Mouse (Mus musculus): Measurements from ENCODE around the gene Mylpf.
"Not testable (repeated sequence)": the region's sequence is repeated elsewhere in the genome, so short reads cannot be mapped to it uniquely, and the experiment has no call there.

The Mylpf gene

GRCm38 (mm10) chr7:127208553-127209438 lies at the start of gene Mylpf:
Gene Mylpf, plus strand, starts transcription at chr7:127208890.
- peak; percentile 99 for DNase-seq (ENCODE audit: low read depth, low spot score)

DNA sequence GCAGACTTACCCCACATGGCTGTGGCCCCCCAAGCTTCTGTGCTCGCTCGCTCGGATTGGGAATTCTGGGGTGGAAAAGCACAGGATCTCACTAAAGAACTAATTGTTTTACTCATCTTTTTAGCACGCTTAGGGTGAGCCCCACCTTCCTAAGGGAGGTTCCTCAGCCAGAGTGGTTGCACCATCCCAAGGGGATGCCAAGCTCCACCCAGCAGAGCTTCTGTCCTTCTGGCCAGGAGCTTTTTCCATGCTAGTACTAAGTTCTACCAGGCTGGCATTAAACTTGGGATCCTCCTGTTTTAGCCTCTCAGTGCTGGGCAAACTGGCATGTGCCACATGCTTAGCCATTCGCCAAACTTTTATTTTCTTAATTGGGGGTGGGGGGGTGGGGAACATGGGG lies 46.1 kb upstream of the Mylpf start:
- DNase-seq (ENCODE audit: low read depth, low spot score) = no peak

GRCm38 (mm10) chr7:127164002-127164401 lies 44.7 kb upstream of the Mylpf start:
- no peak for DNase-seq (ENCODE audit: low read depth, low spot score)

DNA sequence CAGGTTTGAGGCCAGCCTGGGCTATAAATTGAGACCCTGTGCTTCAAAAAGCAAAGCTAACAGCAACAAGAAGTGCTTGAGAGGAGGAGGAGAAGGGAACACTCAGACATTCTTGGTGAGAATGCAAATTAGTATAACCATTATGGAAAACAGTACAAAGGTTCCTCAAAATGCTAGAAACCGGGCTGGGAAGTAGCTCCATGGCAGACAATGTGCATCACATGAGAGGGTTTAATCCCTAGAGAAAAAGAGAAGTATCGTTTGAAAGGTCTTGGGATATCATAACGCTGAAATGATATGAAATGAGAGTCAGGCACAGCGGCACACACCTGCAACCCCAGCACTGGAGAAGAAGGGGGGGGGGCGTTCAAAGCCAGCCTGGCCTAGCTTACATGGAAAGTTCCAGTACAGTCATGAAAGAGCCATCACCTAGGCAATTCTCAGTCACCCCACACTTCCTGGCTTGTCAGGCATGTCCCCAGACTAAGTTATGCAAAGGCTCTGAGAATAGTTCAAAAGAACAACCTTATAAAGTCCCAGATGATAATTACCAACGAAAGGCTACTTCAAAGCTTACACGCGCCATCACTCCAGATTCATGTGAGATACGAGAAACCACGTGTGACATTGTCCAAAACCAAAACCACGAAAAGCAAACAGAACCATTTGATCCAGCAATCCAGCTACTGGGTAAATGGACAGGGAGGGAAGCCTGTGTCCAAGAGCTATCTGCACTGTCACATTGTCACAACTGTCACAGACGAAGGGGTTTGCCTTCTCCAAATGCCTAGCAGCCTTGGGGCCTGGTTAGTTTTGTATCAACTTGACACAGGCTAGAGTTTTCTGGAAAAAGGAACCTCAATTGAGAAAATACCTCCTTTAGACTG lies 42.8 kb upstream of the Mylpf start:
- DNase-seq (ENCODE audit: low read depth, low spot score) = no peak

DNA sequence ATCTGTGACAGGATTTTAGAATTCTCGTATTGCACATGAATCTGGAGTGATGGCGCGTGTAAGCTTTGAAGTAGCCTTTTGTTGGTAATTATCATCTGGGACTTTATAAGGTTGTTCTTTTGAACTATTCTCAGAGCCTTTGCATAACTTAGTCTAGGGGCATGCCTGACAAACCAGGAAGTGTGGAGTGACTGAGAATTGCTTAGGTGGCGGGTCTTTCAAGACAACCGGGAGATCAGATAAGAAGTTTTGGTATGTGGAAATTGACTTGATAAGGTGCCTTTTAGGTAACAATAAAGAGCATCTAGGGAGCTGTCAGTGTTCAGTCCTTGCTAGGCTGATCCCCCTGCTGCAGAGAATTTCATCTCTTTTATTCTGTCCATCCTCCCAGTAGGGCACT lies 42.2 kb upstream of the Mylpf start:
- DNase-seq (ENCODE audit: low read depth, low spot score) = no peak

GRCm38 (mm10) chr7:127176937-127177336 lies 31.8 kb upstream of the Mylpf start:
- no peak for DNase-seq (ENCODE audit: low read depth, low spot score)

DNA sequence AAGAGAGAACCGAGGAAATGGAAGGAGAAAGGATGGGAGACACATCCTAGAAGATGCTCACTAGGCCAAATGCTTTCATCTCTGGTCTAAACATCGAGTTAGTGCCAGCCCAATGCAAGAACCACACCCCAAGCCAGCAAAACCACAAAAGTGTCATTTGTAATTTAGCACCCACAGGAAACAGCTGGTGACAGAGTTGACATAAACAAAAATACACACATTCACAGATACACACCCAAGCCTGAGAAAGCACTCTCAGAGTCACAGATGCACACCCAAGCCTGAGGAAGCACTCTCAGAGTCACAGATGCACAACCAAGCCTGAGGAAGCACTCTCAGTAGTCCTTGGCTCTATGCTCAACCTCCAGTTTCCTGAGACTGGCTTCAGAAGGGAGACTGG lies 27.9 kb upstream of the Mylpf start:
- no peak for DNase-seq (ENCODE audit: low read depth, low spot score)

DNA sequence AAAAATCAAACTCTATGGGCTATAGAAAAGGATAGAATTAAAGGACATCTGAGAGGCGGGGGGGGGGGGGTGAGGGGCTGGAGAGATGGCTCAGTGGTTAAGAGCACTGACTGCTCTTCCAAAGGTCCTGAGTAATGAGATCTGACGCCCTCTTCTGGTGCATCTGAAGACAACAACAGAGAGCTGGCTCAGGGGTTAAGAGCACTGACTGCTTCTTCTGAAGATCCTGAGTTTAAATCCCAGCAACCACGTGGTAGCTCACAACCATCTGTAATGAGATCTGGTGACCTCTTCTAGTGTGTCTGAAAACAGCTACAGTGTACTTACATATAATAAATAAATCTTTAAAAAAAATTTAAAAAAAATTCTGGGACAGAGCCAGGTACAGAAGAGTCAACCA lies 27.0 kb upstream of the Mylpf start:
- not testable (repeated sequence) for DNase-seq (ENCODE audit: low read depth, low spot score)

- DNase-seq (ENCODE audit: low read depth, low spot score) = no peak
Observed at GRCm38 (mm10) chr7:127183345-127183744, 25.3 kb upstream of the Mylpf start.

- no peak for DNase-seq (ENCODE audit: low read depth, low spot score)
Observed at GRCm38 (mm10) chr7:127183828-127184227, 24.9 kb upstream of the Mylpf start.

DNA sequence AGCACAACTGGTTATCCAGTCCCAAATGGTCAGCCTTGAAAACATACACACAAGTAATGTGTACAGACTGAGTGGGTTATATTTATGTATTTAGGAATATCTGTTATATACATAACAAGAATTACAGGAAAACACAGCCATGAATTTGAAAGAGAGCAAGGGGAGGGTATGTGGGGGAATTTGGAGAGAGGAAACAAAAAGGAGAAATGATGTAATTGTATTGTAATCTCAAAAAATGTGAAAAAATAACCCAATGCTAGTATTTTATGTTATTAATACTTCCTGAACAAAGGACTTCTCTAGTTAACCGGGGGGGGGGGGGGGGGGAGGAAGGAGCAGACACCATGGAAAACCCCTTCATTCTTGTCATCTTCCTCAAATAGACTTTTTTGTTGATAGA lies 24.0 kb upstream of the Mylpf start:
- DNase-seq (ENCODE audit: low read depth, low spot score) = no peak

DNA sequence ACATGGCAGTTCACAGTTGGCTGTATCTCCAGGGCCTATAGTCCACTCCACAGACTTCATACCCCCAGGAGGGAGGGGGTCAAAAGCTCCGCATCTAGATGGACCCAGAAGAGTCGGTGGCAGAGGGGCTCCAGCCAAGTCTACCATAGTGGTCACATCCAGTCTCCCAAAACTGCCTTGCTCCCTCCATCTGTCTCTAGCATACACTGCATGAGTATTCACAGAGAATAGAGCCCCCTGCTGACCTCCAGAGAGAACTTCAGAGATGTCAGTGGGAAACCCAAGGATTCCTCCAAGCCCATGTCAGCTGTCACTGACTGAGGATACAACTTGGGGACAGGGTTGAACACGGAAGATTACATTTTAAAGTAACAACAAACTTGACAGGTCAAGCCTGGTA lies 23.1 kb upstream of the Mylpf start:
- DNase-seq (ENCODE audit: low read depth, low spot score) = no peak

GRCm38 (mm10) chr7:127187351-127187750 lies 21.3 kb upstream of the Mylpf start:
- DNase-seq (ENCODE audit: low read depth, low spot score) = no peak

GRCm38 (mm10) chr7:127188305-127189276 lies 20.1 kb upstream of the Mylpf start:
- no peak for DNase-seq (ENCODE audit: low read depth, low spot score)

GRCm38 (mm10) chr7:127190672-127191071 lies 18.0 kb upstream of the Mylpf start:
- DNase-seq (ENCODE audit: low read depth, low spot score) = no peak

- no peak for DNase-seq (ENCODE audit: low read depth, low spot score)
Observed at GRCm38 (mm10) chr7:127192989-127193388, 15.7 kb upstream of the Mylpf start.

DNA sequence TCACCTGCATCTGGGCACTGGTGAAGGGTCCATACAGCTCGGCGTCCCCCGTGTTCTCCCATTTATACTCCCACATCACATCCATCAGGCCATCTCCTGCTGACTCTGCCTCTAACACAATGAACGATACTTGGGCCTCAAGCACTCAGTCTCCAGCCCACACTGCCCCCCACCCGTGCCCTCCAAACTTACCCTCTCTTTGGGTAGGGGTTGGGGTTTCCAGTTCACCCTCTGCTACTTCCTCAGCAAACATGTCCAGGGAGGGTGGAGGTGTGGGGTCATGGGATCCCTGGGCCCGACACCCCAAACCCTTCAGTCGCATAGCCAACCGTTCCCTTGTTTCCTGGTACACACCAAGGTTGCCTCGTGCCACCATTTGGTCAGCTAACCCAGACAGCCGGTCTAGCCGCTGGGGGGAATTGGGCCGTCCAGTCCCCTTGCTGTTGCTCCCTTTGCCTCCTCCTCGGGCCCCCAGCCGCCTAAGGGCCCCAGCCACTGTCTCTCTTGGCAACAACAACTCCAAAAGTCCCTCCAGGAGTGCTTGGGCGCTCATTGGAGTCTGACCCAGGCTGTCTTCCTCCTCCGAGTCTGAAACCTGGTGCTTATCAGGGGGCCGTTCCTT lies 14.6 kb upstream of the Mylpf start:
- DNase-seq (ENCODE audit: low read depth, low spot score) = no peak

DNA sequence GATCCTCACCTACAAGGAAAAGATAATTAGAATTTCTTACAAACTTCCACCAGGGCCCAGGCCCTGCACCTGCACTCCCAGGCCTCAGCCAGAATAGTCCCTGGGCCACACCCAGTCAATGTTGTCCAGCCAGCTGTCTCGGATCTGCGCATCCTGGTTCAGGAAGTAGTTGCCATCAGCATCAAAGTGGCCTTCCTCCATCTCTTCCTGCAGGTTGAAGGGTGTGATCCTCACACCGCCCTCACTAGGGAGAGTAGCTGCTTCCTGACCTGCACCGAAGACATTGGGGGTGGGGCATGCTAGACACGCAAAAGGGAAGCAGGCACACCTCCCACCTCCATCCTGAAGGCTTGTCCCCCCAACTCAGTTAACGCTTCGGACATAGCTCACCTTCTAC lies 14.1 kb upstream of the Mylpf start:
- DNase-seq (ENCODE audit: low read depth, low spot score) = no peak

DNA sequence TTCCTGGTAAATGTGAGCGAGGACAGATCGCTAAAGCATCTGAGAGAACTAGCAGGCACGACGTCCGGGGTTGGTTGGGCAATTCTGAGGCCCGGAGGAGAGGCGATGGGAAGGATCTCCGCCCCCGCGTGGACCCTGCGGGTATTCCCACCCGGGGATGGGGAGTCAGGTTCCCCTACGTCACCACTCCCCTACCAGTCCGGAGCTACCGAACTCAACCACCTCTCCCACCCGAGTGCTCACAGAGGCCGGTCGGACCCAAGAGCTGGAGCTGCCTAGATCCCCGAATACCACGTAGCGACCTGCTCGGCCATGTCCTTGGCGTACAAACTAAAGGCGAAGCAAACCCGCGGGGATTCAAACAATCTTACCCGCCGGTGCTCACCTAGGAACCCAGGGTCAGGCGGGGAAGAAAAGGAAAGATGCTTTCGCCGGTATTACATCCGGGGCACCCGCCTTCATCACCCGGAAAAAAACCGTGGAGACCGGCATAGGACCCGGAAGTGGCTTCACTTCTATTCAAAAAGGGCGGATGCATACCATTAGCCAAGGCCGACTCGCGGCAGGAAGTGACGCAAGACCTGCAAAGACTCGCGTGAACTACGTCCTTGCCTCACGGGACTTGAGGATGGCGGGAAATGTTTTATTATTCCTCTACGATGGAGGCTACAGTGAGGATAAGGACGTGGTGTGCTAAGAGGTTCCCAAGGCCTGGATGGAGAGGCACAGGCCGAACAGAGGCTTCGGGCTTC lies 13.0 kb upstream of the Mylpf start, which contains the start of gene Cd2bp2:
Cd2bp2 (minus strand) TSS at position 507 of the 752 bp plus-strand sequence.
- DNase-seq (ENCODE audit: low read depth, low spot score) = peak; percentile 96

- DNase-seq (ENCODE audit: low read depth, low spot score) = no peak
Observed at GRCm38 (mm10) chr7:127196484-127196883, 12.2 kb upstream of the Mylpf start.

Measured in skeletal muscle tissue, adult 2 months (tissue).